Mouse (Mus musculus) stomach, embryonic 14.5 days (tissue): ENCODE data around the gene Yars. TPM values are rescaled to one million over a fixed set of nuclear protein-coding genes. Genes with fewer than 3 reads are reported as not detected.

Experiments
- ATAC-seq: fragments of 200-750 bp; cut with Nextera tagmentation; 2 replicates; pipeline ENCODE4 v1.8.0; 2017; ENCODE audit warnings: low read depth, moderate TSS enrichment; ENCODE audit not compliant: insufficient number of reproducible peaks, insufficient read depth, low FRiP score
- H3K27ac ChIP-seq: fragments of 300-500 bp; sonication (generic); 2 replicates; pipeline ENCODE4 v1.5.1; 2014; ENCODE audit warnings: mild to moderate bottlenecking, low read length, moderate library complexity, mixed read lengths
- H3K27me3 ChIP-seq: fragments of 300-500 bp; sonication (generic); 2 replicates; pipeline ENCODE4 v1.6.1; 2014; ENCODE audit warnings: low read length, control low read depth, mixed read lengths; ENCODE audit not compliant: control insufficient read depth, insufficient read depth
- H3K36me3 ChIP-seq: fragments of 300-500 bp; sonication (generic); 2 replicates; pipeline ENCODE4 v1.6.1; 2014; ENCODE audit warnings: mild to moderate bottlenecking, control low read depth, low read length, moderate library complexity, mixed read lengths; ENCODE audit not compliant: control insufficient read depth, insufficient read depth
- H3K4me1 ChIP-seq: fragments of 300-500 bp; sonication (generic); 2 replicates; pipeline ENCODE4 v1.6.1; 2014; ENCODE audit warnings: low read length, control low read depth, mixed read lengths; ENCODE audit not compliant: control insufficient read depth, insufficient read depth
- H3K4me2 ChIP-seq: fragments of 300-500 bp; sonication (generic); replicated peaks from 2 replicates; pipeline ENCODE4 v1.6.1; 2014; ENCODE audit warnings: low read depth, low read length, control low read depth
- H3K4me3 ChIP-seq: fragments of 300-500 bp; sonication (generic); 2 replicates; pipeline ENCODE4 v1.5.1; 2014; ENCODE audit warnings: low read depth, low read length, control low read depth
- H3K9ac ChIP-seq: fragments of 300-500 bp; sonication (generic); replicated peaks from 2 replicates; pipeline ENCODE4 v1.6.1; 2014; ENCODE audit warnings: low read depth, mild to moderate bottlenecking, control low read depth, low read length, moderate library complexity, mixed read lengths
- H3K9me3 ChIP-seq: fragments of 300-500 bp; sonication (generic); 2 replicates; pipeline ENCODE4 v1.6.1; 2016; ENCODE audit warnings: low read depth, low read length, control low read depth; ENCODE audit not compliant: control insufficient read depth
- WGBS: fragments of 180-500 bp; shearing (Covaris S2); extraction: QIAGEN DNeasy Blood & Tissue Kit; methylation state at CpG from one replicate; pipeline ENCODE4 v1.1.7; 2014; 5-methylcytosine and 5-hydroxymethylcytosine counted together
- polyA plus RNA-seq: library from polyadenylated mRNA; unstranded; fragments of >200 nt; fragmentation: Nextera tagmentation; extraction: Ambion mirVana; gene quantifications from 2 replicates; pipeline ENCODE4 v1.2.1, GENCODE M21; 2014

Yars gene
- polyA plus RNA-seq, 1 experiment from 2014 or later, result 81.6 TPM

DNA sequence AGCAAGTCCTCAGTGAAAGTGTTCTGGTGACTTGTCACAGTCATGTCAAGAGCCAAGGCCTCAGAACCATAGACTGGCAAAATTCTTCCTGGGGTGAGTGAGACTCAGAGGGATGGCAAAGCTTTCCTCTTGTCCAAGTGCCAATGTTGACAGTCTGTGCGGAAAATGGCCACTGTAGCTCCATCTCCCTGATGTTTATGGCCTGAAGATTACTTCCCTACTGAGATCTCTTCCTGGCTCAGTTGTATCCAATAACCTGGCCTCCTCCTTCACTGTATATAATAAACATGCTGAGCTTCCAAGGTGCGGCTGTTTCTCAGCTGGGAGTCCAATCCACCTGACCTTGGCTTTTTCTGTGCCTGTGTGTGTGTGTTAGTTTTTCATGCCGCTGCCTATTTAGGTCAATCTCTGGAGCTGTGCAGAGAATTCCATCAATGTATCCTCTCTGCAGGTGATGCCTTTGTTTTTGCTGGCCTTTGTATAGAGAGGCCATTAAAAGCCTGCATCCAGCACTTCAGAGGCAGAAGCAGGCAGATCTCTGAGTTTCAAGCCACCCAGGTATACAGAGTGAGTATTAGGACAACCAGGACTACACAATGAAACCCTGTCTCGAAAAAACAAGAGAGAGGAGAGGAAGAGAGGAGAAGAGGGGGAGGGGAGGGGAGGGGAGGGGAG lies 27.8 kb upstream of the Yars start:
- Histone ChIP-seq H3K9ac (no peak overlapping the region), H3K27ac (no peak overlapping the region), H3K4me2 (no peak overlapping the region), H3K36me3 (peaks cover 27% of the 10 kb centered on the region), H3K4me1 (no peaks in the 10 kb centered on the region; the same call in 1 of the 2 replicates), H3K9me3 (no peaks in the 10 kb centered on the region), H3K4me3 (no peak overlapping the region), H3K27me3 (no peaks in the 10 kb centered on the region)
- no peak for ATAC-seq
- 85% methylated on average over 4 of the region's 4 CpGs for WGBS

- no peak overlapping the region for H3K27ac ChIP-seq
- no peak overlapping the region for H3K9ac ChIP-seq
- H3K4me3 ChIP-seq, result no peak overlapping the region
- no peaks in the 10 kb centered on the region for H3K27me3 ChIP-seq
- peaks cover 45% of the 10 kb centered on the region for H3K36me3 ChIP-seq
- no peak overlapping the region for H3K4me2 ChIP-seq
- no peaks in the 10 kb centered on the region for H3K9me3 ChIP-seq
- no peak for ATAC-seq
- no peaks in the 10 kb centered on the region for H3K4me1 ChIP-seq
- WGBS, result 82% methylated on average over 1 of the region's 1 CpGs
These were observed 17.0 kb upstream of the Yars start for GRCm38 (mm10) chr4:129172529-129172928.

DNA sequence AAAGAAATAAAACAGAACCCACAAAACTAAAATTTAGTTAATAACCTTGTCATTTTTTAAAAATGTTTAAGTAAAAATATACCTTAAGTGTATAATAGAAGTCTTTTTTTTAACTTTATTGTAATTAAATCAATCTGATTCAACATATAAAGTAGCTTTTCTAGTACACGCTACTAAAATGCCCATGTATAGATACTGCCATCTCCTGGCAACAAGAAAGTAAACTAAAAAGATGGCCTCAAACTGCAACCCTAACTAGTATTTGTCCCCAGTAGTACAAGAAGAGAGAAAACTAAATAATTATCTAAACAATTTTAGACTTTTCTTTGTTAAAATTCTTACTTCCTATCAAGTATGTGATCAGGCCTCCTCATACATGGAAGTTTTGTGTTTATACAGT lies 10.0 kb upstream of the Yars start:
- no peak overlapping the region for H3K27ac ChIP-seq
- H3K4me2 ChIP-seq, result no peak overlapping the region
- H3K36me3 ChIP-seq, result peaks cover 45% of the 10 kb centered on the region
- no peak overlapping the region for H3K4me3 ChIP-seq
- 65% methylated on average over 1 of the region's 1 CpGs for WGBS
- no peak for ATAC-seq
- no peak overlapping the region for H3K9ac ChIP-seq
- no peaks in the 10 kb centered on the region for H3K4me1 ChIP-seq
- H3K27me3 ChIP-seq, result no peaks in the 10 kb centered on the region
- no peaks in the 10 kb centered on the region for H3K9me3 ChIP-seq

DNA sequence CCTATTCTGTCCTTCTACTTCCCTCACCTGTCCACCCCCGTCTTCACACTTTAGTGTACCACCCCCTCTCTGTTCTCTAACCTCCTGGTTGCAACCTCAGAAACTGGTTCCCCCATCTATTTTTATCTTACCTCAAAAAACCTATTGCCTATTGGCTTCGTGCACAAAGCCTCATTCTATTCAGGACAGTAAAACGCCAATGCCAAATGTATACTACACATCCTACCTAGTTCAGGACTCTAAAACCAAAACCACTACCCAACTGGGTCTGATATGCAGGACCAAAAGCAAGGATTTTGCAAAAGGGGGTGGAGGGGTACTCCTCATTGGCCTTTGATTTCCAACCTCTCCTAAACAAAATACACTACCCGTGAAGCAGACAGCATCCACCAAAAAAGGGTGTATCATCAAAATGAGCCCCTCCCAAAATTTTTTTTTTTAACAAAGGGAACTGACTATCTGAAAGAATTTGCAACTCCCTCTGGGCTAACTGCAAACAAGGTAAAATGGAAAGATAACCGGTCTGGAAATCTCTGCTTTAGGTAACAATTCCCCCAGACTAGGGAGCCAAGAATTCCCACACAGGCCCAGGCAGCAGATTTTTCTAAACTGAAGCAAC lies 1.4 kb upstream of the Yars start:
- Histone ChIP-seq H3K27me3 (no peaks in the 10 kb centered on the region), H3K4me2 (peak overlapping the region; percentile 53), H3K4me1 (peaks cover 12% of the 10 kb centered on the region), H3K36me3 (no peaks in the 10 kb centered on the region), H3K4me3 (peak overlapping the region; percentile 94), H3K9me3 (no peaks in the 10 kb centered on the region), H3K9ac (peak overlapping the region; percentile 76), H3K27ac (peak overlapping the region; percentile 90; the same call in 1 of the 2 replicates)
- ATAC-seq, result no peak
- 43% methylated on average over 5 of the region's 5 CpGs for WGBS

DNA sequence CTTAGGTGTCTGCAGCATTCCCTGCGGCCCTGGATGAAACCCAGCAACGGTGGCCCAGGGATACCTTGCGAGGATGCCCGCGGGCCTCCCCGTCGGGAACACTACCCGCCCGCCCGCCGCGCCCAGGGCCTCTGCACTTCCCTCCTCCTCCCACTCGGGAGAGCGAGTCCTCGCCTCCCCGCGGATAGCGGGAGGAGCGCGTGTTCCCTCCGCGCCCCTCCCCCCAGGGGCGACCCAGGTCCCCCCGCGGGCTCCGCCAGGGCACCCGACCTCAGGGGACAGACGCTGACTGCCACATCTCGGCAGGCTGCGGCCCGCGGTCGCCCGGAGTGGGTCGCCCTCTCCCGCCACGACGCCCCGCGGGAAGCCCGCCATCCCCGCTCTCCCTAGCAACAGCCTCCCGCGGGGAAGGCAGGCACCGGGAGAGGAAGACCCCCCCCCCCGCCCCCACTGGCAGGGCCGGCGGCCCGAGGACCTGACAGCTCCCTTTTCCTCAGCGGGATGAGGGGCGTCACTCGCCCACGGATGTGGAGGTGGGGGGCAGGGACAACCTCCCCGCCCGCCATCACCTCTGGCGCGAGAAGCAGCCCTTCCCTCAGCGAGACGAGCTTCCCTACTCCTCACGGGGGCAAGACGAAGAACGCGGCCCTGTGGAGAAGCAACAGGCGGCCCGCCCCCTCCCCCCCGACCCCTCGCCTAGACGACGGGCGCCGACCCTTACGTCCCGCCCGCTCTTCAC lies 588 bp upstream of the Yars start:
- Histone ChIP-seq H3K4me1 (peaks cover 12% of the 10 kb centered on the region), H3K27me3 (no peaks in the 10 kb centered on the region), H3K36me3 (no peaks in the 10 kb centered on the region), H3K9ac (peak overlapping the region; percentile 76), H3K4me2 (peak overlapping the region; percentile 53), H3K9me3 (no peaks in the 10 kb centered on the region), H3K27ac (peak overlapping the region; percentile 90), H3K4me3 (peak overlapping the region; percentile 94)
- ATAC-seq, result peak; percentile 70
- under 1% methylated on average over 66 of the region's 74 CpGs for WGBS

- H3K4me2 ChIP-seq, result peak overlapping the region; percentile 84
- 4% methylated on average over 12 of the region's 12 CpGs for WGBS
These were observed 978 bp downstream of the Yars start for GRCm38 (mm10) chr4:129190538-129190937.

GRCm38 (mm10) chr4:129191691-129192090 lies 2.1 kb downstream of the Yars start:
- peaks cover 9% of the 10 kb centered on the region for H3K36me3 ChIP-seq
- H3K4me1 ChIP-seq, result peaks cover 12% of the 10 kb centered on the region
- no peaks in the 10 kb centered on the region for H3K9me3 ChIP-seq
- no peak overlapping the region for H3K27ac ChIP-seq
- H3K4me3 ChIP-seq, result no peak overlapping the region
- H3K4me2 ChIP-seq, result no peak overlapping the region
- H3K9ac ChIP-seq, result no peak overlapping the region
- WGBS, result 82% methylated on average over 5 of the region's 5 CpGs
- no peak for ATAC-seq
- H3K27me3 ChIP-seq, result no peaks in the 10 kb centered on the region

More at GRCm38 (mm10) chr4:129190538-129190937, 978 bp downstream of the Yars start:
- no peak for ATAC-seq
- Histone ChIP-seq H3K27me3 (no peaks in the 10 kb centered on the region), H3K4me1 (peaks cover 12% of the 10 kb centered on the region), H3K27ac (peak overlapping the region; percentile 74), H3K9me3 (no peaks in the 10 kb centered on the region), H3K4me3 (peak overlapping the region; percentile 94), H3K36me3 (no peaks in the 10 kb centered on the region; the same call in 1 of the 2 replicates), H3K9ac (peak overlapping the region; percentile 77)

- peaks cover 12% of the 10 kb centered on the region for H3K4me1 ChIP-seq
- peaks cover 29% of the 10 kb centered on the region for H3K36me3 ChIP-seq
- H3K9ac ChIP-seq, result no peak overlapping the region
- no peak overlapping the region for H3K4me2 ChIP-seq
- H3K9me3 ChIP-seq, result no peaks in the 10 kb centered on the region
- no peaks in the 10 kb centered on the region for H3K27me3 ChIP-seq
- H3K4me3 ChIP-seq, result no peak overlapping the region
- no peak overlapping the region for H3K27ac ChIP-seq
- WGBS, result 93% methylated on average over 1 of the region's 1 CpGs
- ATAC-seq, result no peak
These were observed 4.7 kb downstream of the Yars start for GRCm38 (mm10) chr4:129194280-129194679.
